Mouse (Mus musculus): Measurements from ENCODE around the gene Adssl1.
A peak's percentile ranks its signal among the peaks of the same experiment; 100 is the strongest.

The Adssl1 gene

GRCm38 (mm10) chr12:112626455-112626854 lies 6.6 kb downstream of the Adssl1 start:
- DNase-seq = no peak

GRCm38 (mm10) chr12:112627097-112627881 lies 7.4 kb downstream of the Adssl1 start:
- peak; percentile 43 to 45 for DNase-seq

- peak; percentile 24 to 25 for DNase-seq
These were observed 8.4 kb downstream of the Adssl1 start for GRCm38 (mm10) chr12:112628197-112628596.

- DNase-seq = peak; percentile 68 to 72
These were observed 9.3 kb downstream of the Adssl1 start for GRCm38 (mm10) chr12:112628928-112629721.

- DNase-seq = no peak
These were observed 10.2 kb downstream of the Adssl1 start for GRCm38 (mm10) chr12:112630029-112630428.

- no peak for DNase-seq
These were observed 11.0 kb downstream of the Adssl1 start for GRCm38 (mm10) chr12:112630796-112631195.

GRCm38 (mm10) chr12:112631472-112631871 lies 11.6 kb downstream of the Adssl1 start:
- no peak for DNase-seq

- DNase-seq = peak in 1 of 2 experiments; percentile 16
These were observed 12.4 kb downstream of the Adssl1 start for GRCm38 (mm10) chr12:112632084-112632777.

- peak; percentile 60 for DNase-seq
These were observed 13.1 kb downstream of the Adssl1 start for GRCm38 (mm10) chr12:112632907-112633306.

GRCm38 (mm10) chr12:112633686-112634085 lies 13.8 kb downstream of the Adssl1 start:
- peak; percentile 57 to 58 for DNase-seq

GRCm38 (mm10) chr12:112639526-112639925 lies 19.7 kb downstream of the Adssl1 start:
- no peak for DNase-seq

- DNase-seq = no peak
These were observed 23.3 kb downstream of the Adssl1 start for GRCm38 (mm10) chr12:112643126-112643525.

- DNase-seq = peak; percentile 98
These were observed 24.5 kb downstream of the Adssl1 start, which contains the start of gene Siva1 for GRCm38 (mm10) chr12:112644180-112644854. Siva1 (plus strand) TSS chr12:112644679.

GRCm38 (mm10) chr12:112644855-112645506 lies 25.1 kb downstream of the Adssl1 start:
- no peak for DNase-seq

- no peak for DNase-seq
These were observed 26.3 kb downstream of the Adssl1 start for GRCm38 (mm10) chr12:112646139-112646538.

- DNase-seq = no peak
These were observed 28.2 kb downstream of the Adssl1 start for GRCm38 (mm10) chr12:112648081-112648480.

GRCm38 (mm10) chr12:112651778-112652439 lies 32.1 kb downstream of the Adssl1 start:
- DNase-seq = no peak

GRCm38 (mm10) chr12:112653157-112653824 lies 33.4 kb downstream of the Adssl1 start:
- peak; percentile 85 for DNase-seq

- DNase-seq = no peak
These were observed 34.2 kb downstream of the Adssl1 start for GRCm38 (mm10) chr12:112654076-112654475.

- no peak for DNase-seq
These were observed 38.8 kb downstream of the Adssl1 start for GRCm38 (mm10) chr12:112658619-112659018.

GRCm38 (mm10) chr12:112659109-112659508 lies 39.3 kb downstream of the Adssl1 start:
- DNase-seq = peak; percentile 83 to 85

All from B cell, adult 2 months (primary cell).